Mouse (Mus musculus) ES-Bruce4 (cell line): ENCODE measurements around the gene Mrpl51.

ENCODE experiments used
- CTCF ChIP-seq: IDR thresholded peaks from one replicate; pipeline ENCODE4 v1.8.1; 2011; ENCODE audit warnings: low read depth, low read length
- EP300 ChIP-seq: IDR thresholded peaks from 2 replicates; pipeline ENCODE4 v1.6.1; 2011; ENCODE audit warnings: low read depth, low read length; ENCODE audit not compliant: insufficient read depth
- POLR2A ChIP-seq: IDR thresholded peaks from one replicate; pipeline ENCODE4 v1.8.1; 2011; ENCODE audit warnings: low read length; ENCODE audit not compliant: insufficient read depth

DNA sequence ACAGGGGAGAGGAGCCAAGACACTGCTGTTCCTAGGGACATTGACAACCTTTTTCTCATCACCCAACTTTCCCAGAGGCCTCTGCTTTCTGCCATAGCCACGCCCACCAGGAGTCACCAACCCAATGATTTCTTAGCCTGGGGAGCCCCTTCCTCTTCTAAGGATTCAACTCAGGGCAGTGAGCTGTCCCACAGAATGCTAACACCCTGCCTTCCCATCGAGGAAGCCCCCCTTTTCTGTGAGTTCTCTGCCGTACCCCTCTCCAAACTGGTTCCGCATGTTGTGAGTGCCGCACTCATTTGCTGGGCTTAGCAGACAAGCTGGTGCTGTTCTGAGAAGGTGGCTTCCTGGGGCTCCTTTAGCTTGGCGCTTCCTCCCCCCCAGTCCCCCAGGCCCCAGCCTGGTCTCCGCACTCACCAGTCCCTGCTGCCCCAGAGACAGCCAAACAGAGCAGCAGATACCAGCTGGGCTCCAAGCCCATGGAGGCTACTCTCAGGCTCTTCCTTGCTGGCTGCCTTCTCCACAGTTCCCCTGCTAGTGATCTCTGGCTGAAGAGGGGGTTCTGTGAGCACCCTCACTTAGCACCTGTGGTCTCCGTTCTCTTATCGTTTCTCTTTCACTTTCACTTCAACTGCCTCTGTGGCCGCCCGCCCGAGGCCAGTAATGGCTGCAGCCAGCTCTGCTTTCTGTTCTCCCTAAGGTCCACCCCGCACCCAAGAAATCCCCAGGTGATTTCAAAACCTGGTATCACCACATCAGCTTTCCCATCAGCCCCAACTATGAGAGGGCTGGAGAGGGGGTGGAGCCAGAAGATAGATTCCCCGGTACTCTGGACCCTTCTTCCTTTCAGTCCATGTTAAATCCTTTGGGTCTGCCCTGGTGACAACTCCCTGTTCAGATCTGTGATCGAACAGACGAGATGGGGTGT lies 39.8 kb downstream of the Mrpl51 start, which contains the start of gene Tapbpl:
- TF ChIP-seq CTCF: no peak
- TF ChIP-seq EP300: no peak
- no peak for TF ChIP-seq POLR2A
